Mouse (Mus musculus): ENCODE measurements at regions not wholly inside any gene's neighbourhood (a gene's known extent, or its start where the extent isn't known, plus 50 kb on each side); places are given as distances from the start of the nearest gene placed in this dataset.

- no peak overlapping the region for H3K4me3 ChIP-seq (ENCODE audit: extremely low read depth, insufficient read depth, insufficient read length)
- no peak for TF ChIP-seq POLR2A (IDR thresholded peaks at IDR 0.05; ENCODE audit: low read depth, low read length)
- TF ChIP-seq CTCF (IDR thresholded peaks at IDR 0.05; ENCODE audit: extremely low read depth, insufficient read depth, insufficient read length, insufficient replicate concordance), result no peak
- H3K36me3 ChIP-seq (ENCODE audit: control insufficient read depth, insufficient read depth, low read length), result no peaks in the 10 kb centered on the region
- no peaks in the 10 kb centered on the region for H3K27me3 ChIP-seq (ENCODE audit: control insufficient read depth, insufficient read depth, low read length)
- H3K27ac ChIP-seq (ENCODE audit: insufficient read depth, low read length), result no peak overlapping the region
- WGBS, result 45% methylated on average over 1 of the region's 1 CpGs
- H3K4me1 ChIP-seq (ENCODE audit: control insufficient read depth, insufficient read depth, insufficient read length), result peaks cover 7% of the 10 kb centered on the region; the same call in 1 of the 2 replicates
- no peak for DNase-seq (ENCODE audit: low read depth in 1 of 2, low spot score in 2 of 2)
Measured at GRCm38 (mm10) chr10:19531452-19531851, 60.3 kb upstream of the Ifngr1 start.

DNA sequence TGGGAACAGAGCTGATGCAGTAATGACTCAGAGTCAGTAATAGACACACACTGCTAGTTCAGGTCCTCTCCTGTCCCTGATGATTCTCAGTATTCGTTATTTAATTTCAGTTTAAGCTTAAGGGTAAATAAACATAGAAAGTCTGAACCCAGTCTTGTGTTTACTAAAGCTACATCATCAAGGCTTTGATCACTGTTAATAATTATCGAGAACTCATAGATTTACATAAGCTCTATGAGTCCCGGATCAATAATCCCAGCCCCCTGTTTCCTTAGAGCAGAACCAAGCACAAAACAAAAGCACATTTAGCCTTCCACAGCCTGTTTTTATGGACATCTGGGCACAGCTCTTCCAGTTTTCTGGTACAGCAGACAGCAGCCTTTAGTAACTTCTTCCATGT is 59.0 kb upstream of the Ifngr1 start:
- H3K4me3 ChIP-seq (ENCODE audit: extremely low read depth, insufficient read depth, insufficient read length), result no peak overlapping the region
- no peak overlapping the region for H3K27ac ChIP-seq (ENCODE audit: insufficient read depth, low read length)
- H3K36me3 ChIP-seq (ENCODE audit: control insufficient read depth, insufficient read depth, low read length), result no peaks in the 10 kb centered on the region
- H3K27me3 ChIP-seq (ENCODE audit: control insufficient read depth, insufficient read depth, low read length), result no peaks in the 10 kb centered on the region
- peaks cover 7% of the 10 kb centered on the region; the same call in 1 of the 2 replicates for H3K4me1 ChIP-seq (ENCODE audit: control insufficient read depth, insufficient read depth, insufficient read length)
- no peak for DNase-seq (ENCODE audit: low read depth in 1 of 2, low spot score in 2 of 2)
- TF ChIP-seq CTCF (IDR thresholded peaks at IDR 0.05; ENCODE audit: extremely low read depth, insufficient read depth, insufficient read length, insufficient replicate concordance) (no peak), POLR2A (IDR thresholded peaks at IDR 0.05; ENCODE audit: low read depth, low read length) (no peak)
- 91% methylated on average over 3 of the region's 3 CpGs for WGBS

GRCm38 (mm10) chr10:19533846-19534245 is 57.9 kb upstream of the Ifngr1 start:
- no peak for DNase-seq (ENCODE audit: low read depth in 1 of 2, low spot score in 2 of 2)
- Histone ChIP-seq H3K27me3 (ENCODE audit: control insufficient read depth, insufficient read depth, low read length) (no peaks in the 10 kb centered on the region), H3K27ac (ENCODE audit: insufficient read depth, low read length) (no peak overlapping the region), H3K4me3 (ENCODE audit: extremely low read depth, insufficient read depth, insufficient read length) (no peak overlapping the region), H3K4me1 (ENCODE audit: control insufficient read depth, insufficient read depth, insufficient read length) (peaks cover 7% of the 10 kb centered on the region; the same call in 1 of the 2 replicates), H3K36me3 (ENCODE audit: control insufficient read depth, insufficient read depth, low read length) (no peaks in the 10 kb centered on the region)
- 97% methylated on average over 1 of the region's 1 CpGs for WGBS
- TF ChIP-seq POLR2A (IDR thresholded peaks at IDR 0.05; ENCODE audit: low read depth, low read length) (no peak), CTCF (IDR thresholded peaks at IDR 0.05; ENCODE audit: extremely low read depth, insufficient read depth, insufficient read length, insufficient replicate concordance) (no peak)
